Mouse (Mus musculus) kidney, adult 9 months (tissue): Measurements from ENCODE around the gene Galnt16.

Source experiments
- DNase-seq: peaks from one replicate; pipeline ENCODE4 v3.0.0; 2022

Galnt16 gene

GRCm38 (mm10) chr12:80601597-80602269 lies 83.7 kb downstream of the Galnt16 start:
- DNase-seq, result no peak

- DNase-seq, result no peak
Observed at GRCm38 (mm10) chr12:80602432-80602831, 84.4 kb downstream of the Galnt16 start.

GRCm38 (mm10) chr12:80603566-80603965 lies 85.5 kb downstream of the Galnt16 start:
- DNase-seq, result peak; percentile 19

- no peak for DNase-seq
Observed at GRCm38 (mm10) chr12:80604218-80604617, 86.1 kb downstream of the Galnt16 start.

GRCm38 (mm10) chr12:80608576-80608975 lies 90.5 kb downstream of the Galnt16 start:
- no peak for DNase-seq

GRCm38 (mm10) chr12:80609928-80610327 lies 91.9 kb downstream of the Galnt16 start:
- no peak for DNase-seq

GRCm38 (mm10) chr12:80612113-80612791 lies 94.2 kb downstream of the Galnt16 start:
- DNase-seq, result no peak

GRCm38 (mm10) chr12:80615371-80616257 lies 97.5 kb downstream of the Galnt16 start:
- no peak for DNase-seq

GRCm38 (mm10) chr12:80620501-80620900 lies 102.4 kb downstream of the Galnt16 start:
- DNase-seq, result no peak

- DNase-seq, result no peak
Observed at GRCm38 (mm10) chr12:80631790-80632189, 113.7 kb downstream of the Galnt16 start.

GRCm38 (mm10) chr12:80642725-80643692 lies 124.9 kb downstream of the Galnt16 start:
- peak; percentile 62 for DNase-seq

- peak; percentile 96 for DNase-seq
Observed at GRCm38 (mm10) chr12:80643693-80644505, 125.8 kb downstream of the Galnt16 start, which contains the start of the genes Slc39a9 and Erh. Slc39a9 (plus strand) TSS chr12:80643883. Erh (minus strand) TSS chr12:80644341.

- no peak for DNase-seq
Observed at GRCm38 (mm10) chr12:80644506-80644868, 126.4 kb downstream of the Galnt16 start.

GRCm38 (mm10) chr12:80646377-80646776 lies 128.3 kb downstream of the Galnt16 start:
- no peak for DNase-seq

- DNase-seq, result peak; percentile 50
Observed at GRCm38 (mm10) chr12:80653951-80654658, 136.0 kb downstream of the Galnt16 start.

- no peak for DNase-seq
Observed at GRCm38 (mm10) chr12:80654659-80655025, 136.6 kb downstream of the Galnt16 start.

- DNase-seq, result no peak
Observed at GRCm38 (mm10) chr12:80658661-80659060, 140.6 kb downstream of the Galnt16 start.

- DNase-seq, result no peak
Observed at GRCm38 (mm10) chr12:80662322-80662721, 144.2 kb downstream of the Galnt16 start.

GRCm38 (mm10) chr12:80663935-80664334 lies 145.9 kb downstream of the Galnt16 start:
- DNase-seq, result no peak

GRCm38 (mm10) chr12:80668391-80668790 lies 150.3 kb downstream of the Galnt16 start:
- DNase-seq, result no peak

- DNase-seq, result peak; percentile 67
Observed at GRCm38 (mm10) chr12:80673170-80673569, 155.1 kb downstream of the Galnt16 start.
